Mouse (Mus musculus) layer of hippocampus, adult 11-12 months (tissue): ENCODE results near the gene Gm7735.
"Not testable (repeated sequence)": the region's sequence is repeated elsewhere in the genome, so short reads cannot be mapped to it uniquely, and the experiment has no call there.

Experiments
- DNase-seq: peaks from one replicate; pipeline ENCODE4 v3.0.0; 2022; ENCODE audit warnings: low spot score

Gene Gm7735

GRCm38 (mm10) chr16:89169190-89169589 lies at the start of gene Gm7735:
Gene Gm7735, plus strand, starts transcription at chr16:89169490.
- DNase-seq = not testable (repeated sequence)

- DNase-seq = no peak
Measured at GRCm38 (mm10) chr16:89140551-89140950, 28.7 kb upstream of the Gm7735 start, which contains the start of gene Gm6358. Gene Gm6358, plus strand, starts transcription at chr16:89140851.

- DNase-seq = no peak
Measured at GRCm38 (mm10) chr16:89150786-89151185, 18.5 kb upstream of the Gm7735 start, which contains the start of gene Gm10061. Gene Gm10061, plus strand, starts transcription at chr16:89151086.

- no peak for DNase-seq
Measured at GRCm38 (mm10) chr16:89157652-89158051, 11.6 kb upstream of the Gm7735 start, which contains the start of gene Gm9789. Gene Gm9789, plus strand, starts transcription at chr16:89157952.

GRCm38 (mm10) chr16:89174435-89174834 lies 5.1 kb downstream of the Gm7735 start, which contains the start of gene 1110057P08Rik:
Gene 1110057P08Rik, plus strand, starts transcription at chr16:89174735.
- DNase-seq = no peak

GRCm38 (mm10) chr16:89188621-89189020 lies 19.3 kb downstream of the Gm7735 start:
- DNase-seq = no peak

- DNase-seq = no peak
Measured at GRCm38 (mm10) chr16:89205561-89205960, 36.3 kb downstream of the Gm7735 start, which contains the start of gene Krtap20-2. Gene Krtap20-2, plus strand, starts transcription at chr16:89205861.
